Mouse (Mus musculus): ENCODE measurements around the gene Smim4.

- TF ChIP-seq CTCF (IDR thresholded peaks at IDR 0.05; ENCODE audit: low read depth, low read length) (no peak), POLR2A (IDR thresholded peaks at IDR 0.05; ENCODE audit: insufficient read depth, low read length) (no peak)
Observed at GRCm38 (mm10) chr14:31088515-31088914, 40.2 kb downstream of the Smim4 start.
